Mouse (Mus musculus) inflammation-experienced regulatory T-cells, adult 6 months (primary cell): ENCODE results near the gene Gpr157. TPM values are rescaled to one million over a fixed set of nuclear protein-coding genes. Genes with fewer than 3 reads are reported as not detected.
A peak's percentile ranks its signal among the peaks of the same experiment; 100 is the strongest.

ENCODE experiments used
- ATAC-seq: one replicate; pipeline ENCODE4 v1.8.0; 2017
- polyA plus RNA-seq, 3 experiments: library from polyadenylated mRNA; unstranded; fragments of 100-300 nt; shearing (Covaris generic); gene quantifications; one replicate each; pipeline ENCODE4 v1.2.1; 2017

Gene Gpr157
- polyA plus RNA-seq, 3 experiments from 2014 or later, result 0.16 to 0.36 (median 0.33) TPM

DNA sequence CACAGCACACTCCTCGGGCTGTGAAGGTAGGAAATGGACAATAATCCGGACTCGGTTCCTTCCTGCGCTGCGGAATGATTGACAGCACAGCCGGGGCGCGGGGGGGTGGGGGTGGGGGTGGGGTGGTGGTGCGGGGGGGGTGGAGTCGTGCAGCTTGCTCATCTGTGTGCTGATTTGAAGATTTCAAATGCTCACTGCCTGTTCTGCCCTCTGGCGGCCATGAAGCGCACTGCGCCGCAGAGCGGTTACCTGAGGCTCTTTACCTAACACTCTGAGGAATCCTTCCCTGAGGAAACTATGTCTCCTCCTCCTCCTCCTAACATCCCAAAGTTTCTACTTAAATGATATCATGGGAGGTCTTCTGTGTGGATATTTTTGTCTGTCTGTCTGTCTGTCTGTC, 25.7 kb downstream of the Gpr157 start:
- no peak for ATAC-seq

DNA sequence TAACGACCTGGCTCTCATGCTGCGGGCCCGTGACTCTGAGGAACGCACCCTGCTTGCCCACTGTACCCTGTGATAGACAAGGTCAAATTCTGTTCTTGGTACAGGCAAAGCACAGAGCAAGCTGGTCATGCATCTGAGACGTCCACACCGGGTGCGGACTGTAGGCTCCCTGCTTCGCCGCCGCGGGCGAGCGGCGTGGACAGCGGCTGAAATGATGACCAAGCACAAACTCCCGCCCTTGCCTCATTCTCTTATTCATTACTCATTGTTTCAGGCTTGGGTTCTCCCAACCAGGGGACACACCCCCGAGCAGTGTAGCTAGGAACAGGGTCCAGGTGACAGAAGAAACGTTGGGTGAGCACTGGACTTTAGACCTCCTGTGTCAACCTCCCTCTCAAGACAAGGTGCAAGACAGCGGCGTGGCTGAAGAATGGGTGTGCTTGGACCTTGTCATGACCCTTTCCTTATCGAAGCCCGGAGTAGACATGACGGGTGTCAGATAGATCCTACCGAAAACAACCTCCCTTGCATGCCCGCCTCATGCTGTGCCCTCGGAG, 27.4 kb downstream of the Gpr157 start:
- ATAC-seq, result no peak

DNA sequence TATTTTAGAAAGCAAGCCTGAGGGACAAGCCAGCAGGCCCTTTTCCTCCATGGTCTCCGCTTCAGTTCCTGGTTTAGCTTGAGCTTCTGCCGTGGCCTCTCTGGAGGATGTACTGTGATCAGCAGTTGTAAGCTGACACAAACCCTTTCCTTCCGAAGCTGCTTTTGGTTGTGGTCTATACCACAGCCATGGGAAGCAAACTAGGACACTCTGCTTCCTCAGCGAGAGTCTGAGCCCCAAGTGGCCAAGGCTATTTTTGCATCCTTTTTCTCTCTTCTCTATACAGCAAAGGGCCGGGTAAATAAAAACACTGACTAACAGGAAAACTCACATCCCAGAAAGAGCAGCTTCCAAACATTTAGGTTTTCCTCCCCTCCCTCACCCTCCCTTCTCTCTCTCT, 30.1 kb downstream of the Gpr157 start:
- ATAC-seq, result no peak

DNA sequence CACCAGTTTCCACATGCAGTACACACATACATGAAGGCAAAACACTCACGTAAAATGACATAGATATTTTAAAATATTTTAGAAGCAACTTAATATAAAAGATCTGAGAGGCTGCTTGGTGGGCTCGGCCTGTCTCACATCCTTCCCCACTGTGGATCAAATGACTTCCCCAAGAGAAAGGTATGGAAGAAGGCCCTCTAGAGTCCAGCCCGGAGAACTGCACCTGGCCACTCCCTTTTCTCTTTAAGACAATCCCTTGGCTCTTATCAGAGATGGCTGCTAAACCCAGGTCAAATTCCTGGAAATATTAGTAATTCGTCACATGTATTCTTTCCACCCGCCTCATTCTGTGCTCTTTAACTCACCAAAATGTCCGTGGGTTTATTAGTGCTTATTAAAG, 31.0 kb downstream of the Gpr157 start:
- no peak for ATAC-seq

DNA sequence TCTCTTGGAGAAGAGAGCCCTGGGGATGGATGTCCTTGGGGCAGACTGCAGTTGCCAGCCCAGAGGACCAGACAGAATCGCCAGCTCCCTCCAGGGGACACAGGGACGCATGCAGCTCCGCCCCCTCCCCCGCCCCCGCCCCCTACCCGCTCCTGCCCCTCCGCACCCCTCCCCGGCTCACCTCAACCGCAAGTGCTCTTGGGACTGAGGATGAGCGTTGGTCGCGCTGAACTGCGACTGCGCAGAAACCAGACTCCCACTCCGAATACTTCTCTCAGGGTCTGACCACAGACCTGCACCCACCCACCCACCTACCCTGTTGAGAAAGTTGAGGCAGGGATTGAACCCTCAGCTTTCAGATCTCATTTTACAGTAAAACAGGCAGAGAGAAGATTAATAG, 31.9 kb downstream of the Gpr157 start, which contains the start of gene Slc2a5:
Slc2a5 (plus strand) TSS at position 229 of the 400 bp plus-strand sequence.
- ATAC-seq, result no peak

DNA sequence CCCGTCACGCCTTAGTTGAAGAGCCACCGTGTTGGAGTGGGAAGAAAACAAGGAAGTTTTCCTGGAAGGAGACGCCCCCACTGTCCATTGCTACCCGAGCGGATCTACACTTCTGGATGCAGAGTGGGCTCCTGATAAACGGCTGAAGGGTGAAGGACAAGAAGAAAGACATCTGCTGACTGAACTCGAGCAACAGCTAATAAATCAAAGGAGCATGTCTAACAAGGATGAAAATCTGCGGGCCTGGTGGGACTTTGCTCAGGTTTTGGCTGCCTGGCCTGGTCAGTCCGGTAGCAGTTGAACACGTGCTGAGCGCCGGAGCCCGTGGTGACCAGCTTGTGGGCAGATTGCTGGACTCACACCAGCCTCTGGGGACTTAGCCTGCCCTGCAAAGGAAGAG, 32.5 kb downstream of the Gpr157 start:
- ATAC-seq, result no peak

DNA sequence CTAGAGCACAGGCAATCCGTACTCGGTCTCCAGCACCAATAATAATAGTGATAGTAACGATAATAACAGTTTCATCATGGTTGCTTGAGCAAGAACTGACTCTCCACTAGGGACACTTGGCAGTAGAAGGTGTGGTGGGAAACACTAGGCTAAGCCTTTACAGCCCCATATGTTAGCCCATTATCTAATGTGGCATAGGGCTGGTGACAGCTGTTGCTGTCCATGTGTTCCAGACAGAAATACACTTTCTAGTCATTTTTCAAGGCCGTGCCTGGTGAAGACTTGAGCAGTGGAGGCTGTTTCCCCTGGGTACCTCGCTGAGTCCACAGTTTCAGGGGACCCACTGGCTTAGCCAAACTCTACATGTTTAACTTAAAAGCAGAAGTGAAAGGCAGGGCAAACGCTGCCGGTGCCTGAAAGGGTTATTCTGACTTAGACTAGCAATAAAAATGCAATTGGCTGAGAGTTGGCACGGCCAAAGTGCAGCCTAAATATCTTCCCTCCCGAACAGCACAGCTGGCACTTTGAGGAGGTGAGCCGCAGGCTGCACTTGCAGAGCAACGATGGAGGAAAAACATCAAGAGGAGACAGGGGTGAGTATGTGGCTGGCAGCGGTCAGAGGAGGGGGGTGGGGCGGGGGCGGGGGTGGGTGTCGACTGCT, 33.1 kb downstream of the Gpr157 start:
- ATAC-seq, result no peak

DNA sequence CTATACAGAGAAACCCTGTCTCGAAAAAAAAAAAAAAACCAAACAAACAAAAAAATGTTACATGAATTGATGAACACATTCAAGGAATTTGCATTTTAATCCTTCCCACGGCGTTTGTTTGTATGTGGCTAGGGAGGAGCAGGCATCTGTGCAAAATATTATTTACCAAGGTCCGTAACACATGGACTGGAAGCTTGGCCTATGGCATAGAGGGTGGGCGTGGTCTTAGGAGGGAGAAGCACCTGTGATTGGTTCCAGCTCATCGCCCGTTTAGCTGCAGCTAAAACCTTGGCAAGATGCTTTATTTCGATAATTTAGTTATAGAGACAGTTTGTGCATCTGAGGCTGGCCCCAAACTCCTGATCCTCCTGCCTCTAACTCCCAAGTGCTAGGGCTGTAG, 34.3 kb downstream of the Gpr157 start:
- no peak for ATAC-seq

DNA sequence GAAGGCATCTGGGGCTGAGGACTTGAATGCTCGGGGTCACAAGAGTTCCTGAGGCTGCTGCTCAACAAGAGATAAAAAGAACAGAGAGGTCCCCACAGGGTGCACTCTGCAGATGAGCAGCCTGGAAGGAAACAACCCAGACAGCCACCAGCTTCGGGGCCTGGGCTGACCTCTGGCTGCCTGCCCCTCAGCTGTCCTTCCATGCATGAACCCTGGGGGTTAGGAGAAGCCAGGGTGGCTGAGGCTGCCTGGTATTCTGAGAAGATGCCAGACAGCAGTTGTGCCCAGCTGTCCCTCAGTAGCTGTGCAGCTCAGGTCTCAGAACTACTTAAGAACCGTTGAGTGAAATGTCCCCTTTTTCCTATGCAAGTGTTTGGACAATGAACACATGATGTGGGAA, 35.3 kb downstream of the Gpr157 start:
- ATAC-seq, result no peak

DNA sequence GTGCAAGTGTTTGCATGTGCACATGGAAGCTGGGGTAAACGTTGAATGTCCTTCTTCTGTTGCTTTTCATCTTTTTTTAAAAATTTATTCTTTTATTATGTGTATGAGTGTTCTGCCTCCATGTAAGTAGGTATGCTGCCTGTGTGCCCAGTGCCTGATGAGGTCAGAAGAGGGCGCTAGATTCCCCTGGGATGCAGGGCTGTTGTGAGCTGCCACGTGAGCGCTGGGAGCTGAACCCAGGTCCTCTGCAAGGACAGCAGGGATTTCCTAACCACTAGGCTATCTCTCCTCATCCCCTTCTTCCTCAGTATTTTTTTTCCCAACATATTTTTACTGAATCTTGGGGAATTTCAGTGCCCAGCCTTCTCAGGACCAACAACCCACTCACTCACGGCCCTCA, 39.2 kb downstream of the Gpr157 start:
- ATAC-seq, result no peak

DNA sequence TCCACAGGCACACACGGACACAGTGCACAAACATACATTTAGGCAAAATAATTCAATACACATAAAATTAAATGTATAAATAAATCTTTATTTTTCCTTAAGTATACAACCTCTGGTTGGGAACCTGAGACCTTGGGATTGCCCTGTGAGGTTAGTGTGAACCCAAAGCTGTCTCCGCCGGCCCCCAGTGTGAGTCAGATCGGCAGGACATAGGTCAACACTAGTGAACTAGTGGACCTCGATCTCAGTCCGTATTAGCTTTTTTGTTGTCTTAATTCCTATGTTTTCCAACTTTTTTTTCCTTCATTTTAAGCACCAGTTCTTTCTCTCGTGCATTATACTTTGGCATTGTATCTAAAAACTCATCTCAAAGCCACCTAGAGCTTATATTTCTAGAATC, 40.7 kb downstream of the Gpr157 start:
- ATAC-seq, result no peak

DNA sequence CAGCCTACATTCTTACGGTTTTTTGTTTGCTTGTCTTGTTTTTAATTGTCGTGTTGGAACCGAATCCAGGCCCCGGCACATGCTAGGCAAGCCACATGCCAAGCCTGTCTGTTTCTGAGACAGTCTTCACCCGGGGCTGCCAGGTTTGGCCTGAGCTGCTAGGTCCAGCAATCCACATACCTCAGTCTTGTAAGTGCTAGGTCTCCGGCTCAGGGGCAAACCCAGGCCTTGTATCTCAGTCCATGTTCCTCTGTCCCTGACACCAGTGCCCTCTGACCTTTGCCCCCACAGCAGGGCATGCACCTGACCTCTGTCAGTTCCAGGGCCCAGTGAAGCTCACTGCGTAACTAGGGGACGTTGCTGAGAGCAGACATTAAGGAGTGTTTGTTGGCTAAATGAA, 41.4 kb downstream of the Gpr157 start:
- ATAC-seq, result no peak

DNA sequence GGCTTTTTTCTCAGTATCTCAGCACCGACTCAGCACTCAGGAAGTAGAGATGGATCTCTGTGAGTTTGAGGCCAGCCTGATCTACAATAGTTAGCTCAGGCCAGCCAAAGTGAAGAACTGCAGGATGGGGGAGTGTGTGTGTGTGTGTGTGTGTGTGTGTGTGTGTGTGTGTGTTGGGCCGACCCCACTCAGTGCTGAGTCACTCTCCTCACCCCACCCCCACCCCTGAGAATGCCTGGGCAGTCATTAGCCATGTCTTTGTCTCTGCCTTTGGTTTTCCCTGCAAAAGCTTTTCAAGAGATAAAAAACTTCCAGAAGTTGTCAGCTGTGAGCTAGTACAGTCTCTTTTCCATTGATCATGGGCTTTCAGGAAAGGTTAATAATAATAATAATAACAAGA, 43.5 kb downstream of the Gpr157 start:
- no peak for ATAC-seq

DNA sequence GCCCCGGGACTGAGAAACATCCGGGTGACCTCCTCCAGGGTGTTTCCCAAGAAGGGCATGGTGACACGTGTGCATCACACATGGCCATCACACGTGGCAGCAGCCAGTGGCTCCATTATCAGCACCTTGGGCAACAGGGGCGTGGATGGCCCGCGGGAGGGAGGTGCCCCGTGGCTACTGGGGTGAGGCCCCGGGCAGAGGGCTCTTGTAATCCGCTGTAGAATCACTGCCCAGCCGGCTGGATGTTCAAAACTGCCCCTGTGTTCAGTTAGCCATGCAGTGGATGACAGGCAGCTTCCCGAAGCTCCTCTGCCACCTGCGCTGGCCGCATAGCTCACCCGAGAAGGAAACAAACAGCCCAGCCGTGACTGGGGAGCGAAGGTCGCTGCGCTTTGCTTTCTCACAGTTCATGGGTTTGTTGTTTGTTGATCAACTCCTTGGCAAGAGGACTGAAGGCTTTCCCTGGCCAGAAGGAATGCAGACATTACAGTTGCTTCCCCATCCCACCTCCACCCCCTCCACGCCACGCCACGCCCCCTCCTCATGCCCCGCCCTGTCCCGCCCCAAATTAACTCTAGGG, 45.6 kb downstream of the Gpr157 start:
- ATAC-seq, result no peak

DNA sequence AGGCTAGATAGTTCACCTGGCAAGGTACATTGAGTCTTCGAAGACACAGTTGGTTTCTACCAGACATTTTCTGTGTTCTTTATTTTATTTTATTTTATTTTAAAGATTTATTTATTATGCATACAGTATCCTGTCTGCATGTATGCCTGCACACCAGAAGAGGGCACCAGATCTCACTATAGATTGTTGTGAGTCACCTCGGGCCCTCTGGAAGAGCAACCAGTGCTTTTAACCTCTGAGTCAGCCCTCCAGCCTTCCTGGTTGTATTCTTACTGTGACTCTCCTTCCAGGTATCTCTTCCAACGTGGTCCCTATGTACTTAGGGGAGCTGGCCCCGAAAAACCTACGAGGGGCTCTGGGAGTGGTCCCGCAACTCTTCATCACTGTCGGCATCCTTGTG, 48.1 kb downstream of the Gpr157 start:
- ATAC-seq, result no peak

DNA sequence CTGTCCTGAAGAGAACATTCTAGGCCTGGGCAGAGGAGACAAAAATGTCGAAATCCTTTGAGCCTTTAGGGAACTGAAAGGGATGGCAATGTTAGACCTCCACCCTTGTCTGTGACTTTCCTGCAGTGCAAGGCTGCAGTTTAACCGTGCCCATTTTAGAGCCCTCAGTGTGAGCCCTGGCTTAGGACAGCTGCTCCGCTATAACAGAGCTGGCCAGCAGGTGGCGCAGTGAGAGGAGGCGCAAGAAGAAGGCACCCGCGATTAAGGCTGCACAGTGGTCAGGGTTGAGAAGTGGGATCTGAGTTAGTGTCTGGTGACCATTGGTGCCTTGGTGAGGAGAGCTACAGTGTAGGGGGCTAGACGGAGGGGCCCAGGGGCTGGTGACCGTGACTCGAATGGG, 49.5 kb downstream of the Gpr157 start:
- ATAC-seq, result no peak

DNA sequence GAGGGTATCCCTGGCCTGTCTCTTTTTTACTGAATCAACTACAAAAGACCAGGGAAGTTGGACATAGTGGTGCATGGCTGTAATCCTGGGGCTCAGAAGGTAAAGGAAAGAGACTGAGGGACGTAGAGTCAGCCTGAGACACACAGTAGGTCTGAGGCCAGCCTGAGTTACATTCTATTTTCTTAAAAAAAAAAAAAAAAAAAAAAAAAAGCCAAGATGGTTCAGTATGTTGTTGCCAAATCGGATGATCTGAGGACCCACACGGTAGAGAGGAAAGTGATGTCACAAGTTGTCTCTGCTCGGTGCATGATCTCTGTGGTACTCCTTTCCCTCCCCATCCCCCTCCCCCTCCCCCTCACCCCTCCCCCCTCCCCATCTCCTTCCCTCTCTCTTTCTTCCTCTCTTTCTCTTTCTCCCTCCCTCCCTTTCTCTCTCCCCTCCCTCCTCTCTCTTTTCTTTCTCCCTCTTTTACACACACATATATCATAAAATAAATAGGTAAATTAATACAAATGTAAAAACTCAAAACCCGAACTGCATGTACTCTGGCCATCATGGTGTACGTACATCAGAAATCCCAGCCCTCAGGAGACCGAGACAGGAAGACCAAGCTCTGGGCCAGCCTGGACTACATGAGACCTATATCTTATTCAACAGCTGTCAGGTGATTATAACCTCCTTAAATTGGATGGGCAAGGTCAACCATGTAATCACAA, 50.4 kb downstream of the Gpr157 start:
- ATAC-seq, result no peak

DNA sequence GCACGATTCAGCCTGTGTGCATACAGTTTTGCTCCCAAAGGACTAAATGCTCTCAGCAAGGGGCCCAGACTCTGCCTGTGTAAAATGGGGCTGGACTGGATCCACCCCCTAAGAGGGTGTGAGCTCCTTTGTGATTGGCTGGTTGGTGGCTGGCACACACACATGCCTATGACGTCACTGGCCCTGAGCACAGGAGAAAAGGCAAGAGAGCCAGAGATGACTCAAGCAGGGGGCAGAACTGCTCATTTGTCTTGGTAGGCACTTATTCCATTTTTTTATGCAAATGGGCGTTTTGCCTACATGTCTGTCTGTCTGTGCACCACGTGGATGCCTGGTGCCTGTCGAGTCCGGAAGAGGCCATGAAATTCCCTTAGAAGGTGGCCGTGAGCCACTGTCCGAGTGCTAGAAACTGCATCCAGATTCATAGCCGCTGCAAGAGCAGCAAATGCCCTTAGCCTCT, 50.9 kb downstream of the Gpr157 start:
- peak; percentile 46 for ATAC-seq

DNA sequence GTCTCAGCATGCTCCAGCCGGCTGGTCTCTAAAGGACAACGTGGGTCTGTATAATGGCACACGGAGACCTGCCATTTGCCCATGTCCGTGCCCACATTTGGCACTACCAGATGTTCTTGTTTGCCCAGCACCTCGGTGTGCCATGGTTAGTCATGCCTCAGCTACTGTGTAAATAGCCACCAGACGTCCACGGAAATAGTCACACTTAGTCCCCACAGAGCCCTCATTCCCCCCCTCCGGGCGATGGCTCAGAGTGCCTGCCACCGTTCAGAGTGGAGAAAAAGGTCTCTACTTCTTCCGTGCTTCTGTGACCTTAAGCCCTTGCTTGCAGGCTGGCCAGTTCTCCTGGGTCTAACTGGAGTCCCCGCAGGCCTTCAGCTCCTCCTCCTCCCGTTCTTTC, 51.9 kb downstream of the Gpr157 start:
- no peak for ATAC-seq

DNA sequence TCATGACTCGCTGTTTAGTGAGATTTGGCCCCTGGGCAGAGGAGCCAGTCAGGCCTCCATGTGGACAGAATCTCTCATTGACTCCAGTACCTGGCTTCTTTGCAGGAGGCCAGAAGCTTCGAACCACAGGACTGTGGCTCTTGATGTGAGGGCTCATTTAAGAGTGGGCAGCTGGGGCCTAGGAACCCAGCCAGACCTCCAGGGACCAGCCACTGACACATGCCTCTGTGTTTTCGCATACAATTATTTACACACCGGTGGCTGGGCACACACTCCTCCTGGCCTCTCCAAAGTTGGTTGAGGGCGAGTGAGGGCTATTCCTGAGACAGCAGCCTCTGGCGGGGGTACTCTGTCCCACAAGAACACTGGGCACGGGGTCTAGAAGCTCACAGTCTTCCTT, 53.2 kb downstream of the Gpr157 start:
- ATAC-seq, result no peak

DNA sequence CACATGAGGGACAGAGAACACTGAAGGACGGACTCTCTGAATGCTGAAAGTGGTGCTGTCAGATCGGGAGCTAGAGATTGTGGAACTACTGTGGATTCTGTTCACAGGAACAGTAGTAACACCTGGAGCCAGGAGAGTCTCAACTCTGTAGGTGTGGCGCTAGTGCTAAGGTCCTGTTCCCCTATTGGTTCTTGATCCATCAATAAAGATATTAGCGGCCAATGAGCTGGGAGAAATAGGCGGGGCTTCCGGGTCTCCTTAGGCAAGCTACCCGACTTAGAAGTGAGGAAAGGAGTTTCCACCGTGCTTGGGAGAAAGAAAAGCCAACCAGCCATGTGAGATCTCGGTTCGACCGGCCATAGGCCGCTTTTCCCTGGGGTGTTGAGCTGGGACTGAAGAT, 57.1 kb downstream of the Gpr157 start:
- no peak for ATAC-seq

DNA sequence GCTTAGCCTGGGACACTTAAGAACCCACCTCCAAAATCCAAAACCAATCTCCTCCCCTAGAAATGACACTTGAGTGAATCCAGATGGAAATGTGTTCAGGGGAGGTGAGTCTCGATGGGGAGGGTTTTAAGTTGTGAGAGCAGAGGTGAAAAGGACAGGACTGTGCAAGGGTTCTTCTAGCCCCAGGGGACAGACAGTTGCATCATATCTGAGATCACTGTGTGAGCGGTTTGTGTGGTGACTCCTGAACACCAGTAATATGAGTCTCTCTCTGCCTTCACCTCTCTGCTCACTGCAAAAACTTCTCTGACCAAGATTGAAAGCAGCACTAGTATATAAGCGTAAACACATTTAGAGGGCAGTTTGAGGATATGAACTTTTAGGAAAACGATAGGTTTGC, 59.1 kb downstream of the Gpr157 start:
- no peak for ATAC-seq

DNA sequence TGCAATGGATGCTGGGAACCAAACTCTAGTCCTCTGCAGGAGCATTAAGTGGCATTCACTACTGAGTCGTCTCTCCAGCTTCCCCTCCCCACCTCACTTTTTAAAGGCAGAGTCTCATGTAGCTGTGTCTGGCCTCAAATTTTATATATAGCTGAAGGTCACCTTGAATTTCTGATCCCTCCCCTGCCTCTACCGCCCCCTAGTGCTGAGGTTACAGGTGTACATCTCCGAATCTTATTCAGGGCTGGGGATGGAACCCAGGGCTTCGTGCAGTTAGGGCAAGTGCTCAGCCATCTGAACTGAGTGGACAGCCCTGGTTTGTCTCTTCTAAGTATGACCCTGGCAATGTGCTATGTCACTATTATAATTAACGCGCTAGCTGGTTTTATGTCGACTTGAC, 63.9 kb downstream of the Gpr157 start:
- no peak for ATAC-seq

DNA sequence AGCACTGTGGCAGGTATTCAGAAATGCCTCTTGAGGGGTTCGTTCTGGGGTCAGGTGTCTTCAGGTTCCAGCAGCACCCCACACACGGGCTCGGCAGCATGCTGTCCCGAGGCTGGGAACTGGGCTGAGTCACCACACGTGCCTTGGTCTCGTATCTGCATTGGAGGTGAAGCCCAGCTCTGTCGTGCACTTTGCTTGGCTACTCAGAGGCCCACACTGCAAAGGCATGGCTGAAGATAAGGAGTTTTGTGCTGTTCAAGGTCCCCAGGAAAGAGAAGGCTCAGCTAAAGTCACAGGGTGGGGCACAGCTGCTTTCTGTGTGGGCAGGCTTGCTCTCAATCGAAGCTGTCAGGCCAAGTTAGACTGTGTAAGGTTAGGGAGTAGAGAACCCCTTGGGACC, 65.3 kb downstream of the Gpr157 start:
- ATAC-seq, result no peak
